Mouse (Mus musculus): ENCODE results near the gene Oas1g.
"Not testable (repeated sequence)": the region's sequence is repeated elsewhere in the genome, so short reads cannot be mapped to it uniquely, and the experiment has no call there.

The Oas1g gene

GRCm38 (mm10) chr5:120887413-120887812, at the start of gene Oas1g:
Oas1g (minus strand) TSS chr5:120887613.
- in situ Hi-C loops (cut with MboI, MseI), result not testable (repeated sequence)

- in situ Hi-C loops (cut with MboI, MseI), result loop anchor here (10.0 kb wide), 1 partner anchor 869 kb away; no protein-coding TSS in a partner anchor
Measured at GRCm38 (mm10) chr5:120933966-120934365, 46.6 kb upstream of the Oas1g start.

GRCm38 (mm10) chr5:120927036-120927435, 39.6 kb upstream of the Oas1g start:
- in situ Hi-C loops (cut with MboI, MseI), result no loop called here

- in situ Hi-C loops (cut with MboI, MseI), result not testable (repeated sequence)
Measured at GRCm38 (mm10) chr5:120926311-120926710, 38.9 kb upstream of the Oas1g start.

GRCm38 (mm10) chr5:120924520-120924919, 37.1 kb upstream of the Oas1g start:
- in situ Hi-C loops (cut with MboI, MseI), result not testable (repeated sequence)

GRCm38 (mm10) chr5:120923969-120924368, 36.6 kb upstream of the Oas1g start:
- in situ Hi-C loops (cut with MboI, MseI), result no loop called here

- in situ Hi-C loops (cut with MboI, MseI), result no loop called here
Measured at GRCm38 (mm10) chr5:120920296-120920695, 32.9 kb upstream of the Oas1g start.

GRCm38 (mm10) chr5:120919156-120919935, 31.9 kb upstream of the Oas1g start:
- in situ Hi-C loops (cut with MboI, MseI), result not testable (repeated sequence)

- in situ Hi-C loops (cut with MboI, MseI), result not testable (repeated sequence)
Measured at GRCm38 (mm10) chr5:120914204-120914603, 26.8 kb upstream of the Oas1g start, which contains the start of gene Oas1d. Oas1d (plus strand) TSS chr5:120914536.

GRCm38 (mm10) chr5:120908196-120908920, 20.9 kb upstream of the Oas1g start:
- in situ Hi-C loops (cut with MboI, MseI), result no loop called here

GRCm38 (mm10) chr5:120906791-120907733, 19.6 kb upstream of the Oas1g start, which contains the start of gene Oas1a:
Oas1a (minus strand) TSS chr5:120907521.
- in situ Hi-C loops (cut with MboI, MseI), result not testable (repeated sequence)

- in situ Hi-C loops (cut with MboI, MseI), result no loop called here
Measured at GRCm38 (mm10) chr5:120902056-120902455, 14.6 kb upstream of the Oas1g start.

- in situ Hi-C loops (cut with MboI, MseI), result no loop called here
Measured at GRCm38 (mm10) chr5:120900666-120901065, 13.3 kb upstream of the Oas1g start.

- in situ Hi-C loops (cut with MboI, MseI), result no loop called here
Measured at GRCm38 (mm10) chr5:120898726-120899125, 11.3 kb upstream of the Oas1g start.

- in situ Hi-C loops (cut with MboI, MseI), result no loop called here
Measured at GRCm38 (mm10) chr5:120898307-120898706, 10.9 kb upstream of the Oas1g start.

GRCm38 (mm10) chr5:120895231-120895900, 8.0 kb upstream of the Oas1g start:
- in situ Hi-C loops (cut with MboI, MseI), result no loop called here

GRCm38 (mm10) chr5:120894692-120895091, 7.3 kb upstream of the Oas1g start:
- in situ Hi-C loops (cut with MboI, MseI), result not testable (repeated sequence)

- in situ Hi-C loops (cut with MboI, MseI), result not testable (repeated sequence)
Measured at GRCm38 (mm10) chr5:120893866-120894265, 6.5 kb upstream of the Oas1g start.

GRCm38 (mm10) chr5:120892243-120892660, 4.8 kb upstream of the Oas1g start:
- in situ Hi-C loops (cut with MboI, MseI), result no loop called here

GRCm38 (mm10) chr5:120891566-120892242, 4.3 kb upstream of the Oas1g start:
- in situ Hi-C loops (cut with MboI, MseI), result not testable (repeated sequence)
